Mouse (Mus musculus) olfactory bulb, adult 2 months (tissue): ENCODE data around the gene Gm45261.

Experiments
- CTCF ChIP-seq: fragments of 200-500 bp; IDR thresholded peaks from 2 replicates; pipeline ENCODE4 v1.5.1; 2012; ENCODE audit warnings: low read depth, mild to moderate bottlenecking, low read length, moderate library complexity; ENCODE audit not compliant: insufficient read depth
- POLR2A ChIP-seq: fragments of 200-500 bp; IDR thresholded peaks from 2 replicates; pipeline ENCODE4 v1.6.1; 2012; ENCODE audit warnings: mild to moderate bottlenecking, low read depth, low read length, moderate library complexity; ENCODE audit not compliant: insufficient read depth

DNA sequence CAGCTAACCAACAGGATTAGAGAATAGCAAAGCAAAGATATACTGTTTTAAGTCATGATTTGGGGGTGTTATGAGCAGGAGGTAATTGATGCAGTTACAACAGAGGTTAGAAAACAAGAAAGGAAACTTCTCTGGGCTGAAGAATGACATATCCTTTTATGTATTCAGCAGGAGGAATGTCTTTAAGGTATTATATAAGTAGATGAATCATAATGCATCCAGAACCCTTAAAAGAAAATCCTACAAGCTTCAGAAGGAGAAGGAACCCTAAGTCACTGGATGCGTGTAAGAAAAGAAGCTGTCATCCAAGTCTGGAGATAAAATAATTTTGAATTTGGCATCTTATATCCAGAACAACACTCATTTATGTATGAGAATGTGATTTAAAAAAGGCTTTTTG lies 11.1 kb upstream of the Gm45261 start:
- TF ChIP-seq CTCF (no peak), POLR2A (no peak)
